Mouse (Mus musculus) stomach, postnatal 0 days (tissue): ENCODE results near the gene Ttc30a2. TPM values are rescaled to one million over a fixed set of nuclear protein-coding genes. Genes with fewer than 3 reads are reported as not detected.

ENCODE experiments used
- ATAC-seq: fragments of 200-750 bp; cut with Nextera tagmentation; 2 replicates; pipeline ENCODE4 v1.8.0; 2017; ENCODE audit not compliant: low FRiP score, low TSS enrichment
- DNase-seq: peaks from one replicate; pipeline ENCODE4 v3.0.0-alpha.2; 2016; ENCODE audit warnings: low spot score
- H3K27ac ChIP-seq: fragments of 300-500 bp; sonication (generic); replicated peaks from 2 replicates; pipeline ENCODE4 v1.5.1; 2014; ENCODE audit warnings: mild to moderate bottlenecking, control low read depth
- H3K27me3 ChIP-seq: fragments of 300-500 bp; sonication (generic); 2 replicates; pipeline ENCODE4 v1.6.1; 2014; ENCODE audit warnings: low read length; ENCODE audit not compliant: control insufficient read depth, insufficient read depth
- H3K36me3 ChIP-seq: fragments of 300-500 bp; sonication (generic); 2 replicates; pipeline ENCODE4 v1.6.1; 2014; ENCODE audit warnings: low read length, mixed read lengths; ENCODE audit not compliant: control insufficient read depth, insufficient read depth
- H3K4me1 ChIP-seq: fragments of 300-500 bp; sonication (generic); replicated peaks from 2 replicates; pipeline ENCODE4 v1.6.1; 2014; ENCODE audit warnings: antibody characterized with exemption; ENCODE audit not compliant: control insufficient read depth, insufficient read depth
- H3K4me2 ChIP-seq: fragments of 300-500 bp; sonication (generic); replicated peaks from 2 replicates; pipeline ENCODE4 v1.6.1; 2014; ENCODE audit warnings: low read depth, mild to moderate bottlenecking, control low read depth, moderate library complexity
- H3K4me3 ChIP-seq: fragments of 300-500 bp; sonication (generic); 2 replicates; pipeline ENCODE4 v1.5.1; 2014; ENCODE audit warnings: low read depth, low read length, control low read depth
- H3K9ac ChIP-seq: fragments of 300-500 bp; sonication (generic); 2 replicates; pipeline ENCODE4 v1.6.1; 2014; ENCODE audit warnings: mild to moderate bottlenecking, low read length, control low read depth, mixed read lengths
- H3K9me3 ChIP-seq: fragments of 300-500 bp; sonication (generic); 2 replicates; pipeline ENCODE4 v1.6.1; 2016; ENCODE audit warnings: low read length; ENCODE audit not compliant: control insufficient read depth
- CTCF ChIP-seq: IDR thresholded peaks from 2 replicates; pipeline ENCODE4 v1.5.1; 2016; ENCODE audit warnings: antibody characterized with exemption, low read depth, mild to moderate bottlenecking, moderate library complexity
- EP300 ChIP-seq: optimal IDR thresholded peaks from 2 replicates; pipeline ENCODE3; 2016; ENCODE audit warnings: antibody characterized with exemption
- WGBS: fragments of 180-500 bp; shearing (Covaris S2); extraction: QIAGEN DNeasy Blood & Tissue Kit; methylation state at CpG from one replicate; pipeline ENCODE4 v1.1.7; 2014; 5-methylcytosine and 5-hydroxymethylcytosine counted together
- polyA plus RNA-seq: library from polyadenylated mRNA; unstranded; fragments of >200 nt; fragmentation: Nextera tagmentation; extraction: Ambion mirVana; gene quantifications from 2 replicates; pipeline ENCODE4 v1.2.1, GENCODE M21; 2015

Ttc30a2 gene
- polyA plus RNA-seq, 1 experiment from 2014 or later = 0.27 TPM

GRCm38 (mm10) chr2:75974131-75974530 is 3.8 kb downstream of the Ttc30a2 start:
- no peak overlapping the region for H3K9ac ChIP-seq
- no peak for ATAC-seq

GRCm38 (mm10) chr2:75964972-75965371 is 13.0 kb downstream of the Ttc30a2 start:
- Histone ChIP-seq H3K27me3 (no peaks in the 10 kb centered on the region), H3K36me3 (no peaks in the 10 kb centered on the region), H3K9me3 (no peaks in the 10 kb centered on the region), H3K4me3 (no peak overlapping the region), H3K4me1 (peaks cover 7% of the 10 kb centered on the region), H3K4me2 (peak overlapping the region; percentile 55), H3K27ac (no peak overlapping the region), H3K9ac (peak overlapping the region; percentile 35; the same call in 1 of the 2 replicates)
- 12% methylated on average over 5 of the region's 5 CpGs for WGBS
- DNase-seq (peak; percentile 55), ATAC-seq (peak; percentile 48; the same call in 1 of the 2 replicates)
- TF ChIP-seq EP300 (no peak), CTCF (peak; percentile 84)

More at GRCm38 (mm10) chr2:75974131-75974530, 3.8 kb downstream of the Ttc30a2 start:
- no peak overlapping the region for H3K27ac ChIP-seq
- TF ChIP-seq CTCF = no peak
- no peak for TF ChIP-seq EP300
- no peak overlapping the region for H3K4me3 ChIP-seq
- H3K27me3 ChIP-seq = no peaks in the 10 kb centered on the region
- no peak overlapping the region for H3K4me2 ChIP-seq
- no peaks in the 10 kb centered on the region for H3K4me1 ChIP-seq
- DNase-seq = no peak
- no peaks in the 10 kb centered on the region for H3K9me3 ChIP-seq
- 65% methylated on average over 9 of the region's 9 CpGs for WGBS
- H3K36me3 ChIP-seq = no peaks in the 10 kb centered on the region

GRCm38 (mm10) chr2:75964512-75964911 is 13.5 kb downstream of the Ttc30a2 start:
- ATAC-seq (peak; percentile 78), DNase-seq (peak; percentile 83)
- H3K4me3 ChIP-seq = peak overlapping the region; percentile 11; the same call in 1 of the 2 replicates
- peak overlapping the region; percentile 55 for H3K4me2 ChIP-seq
- TF ChIP-seq EP300 (no peak), CTCF (peak; percentile 79)
- H3K36me3 ChIP-seq = no peaks in the 10 kb centered on the region
- peaks cover 10% of the 10 kb centered on the region for H3K4me1 ChIP-seq
- WGBS = 13% methylated on average over 14 of the region's 14 CpGs
- H3K27ac ChIP-seq = no peak overlapping the region
- H3K9me3 ChIP-seq = no peaks in the 10 kb centered on the region
- no peaks in the 10 kb centered on the region for H3K27me3 ChIP-seq
- peak overlapping the region; percentile 35; the same call in 1 of the 2 replicates for H3K9ac ChIP-seq

DNA sequence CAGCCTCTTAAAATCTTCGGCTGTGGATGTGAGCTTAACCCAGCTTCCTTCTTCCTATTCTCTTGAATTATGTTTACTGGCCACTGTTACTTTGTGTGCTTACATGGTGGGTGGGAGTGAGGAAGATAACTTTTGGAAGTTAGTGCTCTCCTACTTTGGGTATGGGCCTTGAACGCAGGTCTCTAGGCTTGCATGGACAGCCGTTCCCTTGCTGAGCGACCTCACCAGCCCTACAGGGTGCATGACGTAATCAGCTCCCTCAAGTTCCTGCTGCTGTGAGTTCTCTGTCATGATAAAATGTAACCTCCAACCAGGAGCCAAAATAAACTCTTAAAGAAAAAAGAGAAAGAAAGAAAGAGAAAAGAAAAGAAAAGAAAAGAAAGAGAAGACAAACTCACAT is 13.9 kb downstream of the Ttc30a2 start:
- H3K4me2 ChIP-seq = peak overlapping the region; percentile 55
- no peaks in the 10 kb centered on the region for H3K27me3 ChIP-seq
- 0 out of 2 replicates have a peak, but pooled peaks have one; percentile 47 for ATAC-seq
- no peak overlapping the region for H3K9ac ChIP-seq
- DNase-seq = no peak
- TF ChIP-seq CTCF (no peak), EP300 (no peak)
- peaks cover 10% of the 10 kb centered on the region for H3K4me1 ChIP-seq
- H3K27ac ChIP-seq = 0 out of 2 replicates have a peak overlapping the region, but pooled peaks have one; percentile 8
- 55% methylated on average over 5 of the region's 5 CpGs for WGBS
- H3K9me3 ChIP-seq = no peaks in the 10 kb centered on the region
- H3K36me3 ChIP-seq = no peaks in the 10 kb centered on the region
- H3K4me3 ChIP-seq = 0 out of 2 replicates have a peak overlapping the region, but pooled peaks have one; percentile 11

DNA sequence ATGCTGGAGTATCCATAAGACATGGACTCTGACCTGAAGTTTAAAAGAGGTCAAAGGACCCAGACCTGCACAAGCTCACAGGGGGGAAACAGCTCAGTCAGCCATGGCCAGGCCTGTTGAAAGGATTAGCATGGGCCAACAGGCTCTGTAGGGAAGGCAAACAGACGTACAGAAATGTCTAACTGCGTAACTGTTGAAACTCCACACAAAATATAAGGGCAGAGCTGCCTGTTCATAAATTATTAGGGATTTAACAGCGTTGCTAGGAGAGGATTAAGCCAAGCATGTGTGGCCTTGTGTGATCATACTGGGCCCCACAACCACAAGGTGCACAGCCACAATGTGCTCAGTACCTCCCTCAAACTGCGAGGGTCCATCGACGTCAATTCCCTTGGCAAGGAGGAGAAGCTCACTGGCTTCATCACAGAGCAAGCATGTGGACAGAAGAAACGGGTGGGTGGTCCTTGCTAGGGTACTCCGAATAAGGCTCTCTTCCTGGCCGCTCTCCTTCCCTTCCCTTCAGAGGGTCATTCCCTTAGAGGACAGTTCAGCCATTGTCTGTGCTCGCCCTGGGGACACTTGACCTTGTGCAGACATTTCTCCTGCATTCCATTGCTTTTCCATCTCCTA is 14.6 kb downstream of the Ttc30a2 start:
- no peak overlapping the region for H3K4me2 ChIP-seq
- DNase-seq = no peak
- peaks cover 10% of the 10 kb centered on the region for H3K4me1 ChIP-seq
- H3K9ac ChIP-seq = no peak overlapping the region
- no peak overlapping the region for H3K27ac ChIP-seq
- no peak overlapping the region for H3K4me3 ChIP-seq
- H3K36me3 ChIP-seq = no peaks in the 10 kb centered on the region
- no peaks in the 10 kb centered on the region for H3K9me3 ChIP-seq
- WGBS = 74% methylated on average over 10 of the region's 10 CpGs
- no peaks in the 10 kb centered on the region for H3K27me3 ChIP-seq
- ATAC-seq = no peak
- TF ChIP-seq EP300 (no peak), CTCF (no peak)
